22 mouse cellular contexts compared by ENCODE assay signal in genomic region chrX:162063164-162063563, GRCm38 (mm10).
DNase-seq lines count a peak whose midpoint lies in the region; ATAC-seq and TF ChIP-seq lines count a peak whose summit lies in the region.
"Had no signal": no experiment of that assay in that cellular context is flagged by ENCODE, and none has a peak within 500 bp of the region (broad histone marks: within the 10 kb centered on the region; RNA-seq: fewer than 3 reads in every experiment).

No protein-coding gene starts in this region.

- peak; percentile 43; the same call in 1 of the 2 replicates for ATAC-seq in forebrain, embryonic 13.5 days
- no peak for ATAC-seq in forebrain, postnatal 0 days
- ATAC-seq in kidney, postnatal 0 days (replicated peaks; ENCODE audit: low FRiP score, low read depth) = no peak
- ATAC-seq: intestine, postnatal 0 days had no signal

- no peak for TF ChIP-seq CTCF in forebrain, postnatal 0 days (IDR thresholded peaks at IDR 0.05; ENCODE audit: low read depth)
- TF ChIP-seq CTCF in kidney, postnatal 0 days (IDR thresholded peaks at IDR 0.05; ENCODE audit: low read depth) = no peak
- no peak for TF ChIP-seq CTCF in CH12.LX (conservative IDR thresholded peaks at IDR 0.05 in 1 of 2, IDR thresholded peaks at IDR 0.05 in 1 of 2; ENCODE audit: low read depth in 2 of 2, low read length in 2 of 2)

- H3K4me1 ChIP-seq in forebrain, embryonic 13.5 days = no peaks in the 10 kb centered on the region
- H3K4me1 ChIP-seq in forebrain, postnatal 0 days (ENCODE audit: insufficient read depth) = no peaks in the 10 kb centered on the region
- H3K4me1 ChIP-seq in kidney, postnatal 0 days (replicated peaks; ENCODE audit: insufficient read depth, low read length) = no peaks in the 10 kb centered on the region
- peaks cover 0 to 9% of the 10 kb centered on the region in 2 experiments; a peak in 1 of 4 replicates for H3K4me1 ChIP-seq in CH12.LX (ENCODE audit: control insufficient read depth in 1 of 2, insufficient read depth in 2 of 2)
- H3K4me1 ChIP-seq: forebrain, embryonic 10.5 days; hindbrain, embryonic 12.5 days; hindbrain, embryonic 15.5 days had no signal

- H3K9me3 ChIP-seq in forebrain, embryonic 13.5 days (replicated peaks) = no peaks in the 10 kb centered on the region
- H3K9me3 ChIP-seq in forebrain, postnatal 0 days (ENCODE audit: low read length) = no peaks in the 10 kb centered on the region
- no peaks in the 10 kb centered on the region for H3K9me3 ChIP-seq in kidney, postnatal 0 days (replicated peaks; ENCODE audit: low read length)
- H3K9me3 ChIP-seq in CH12.LX (replicated peaks; ENCODE audit: low read length) = no peaks in the 10 kb centered on the region
- H3K9me3 ChIP-seq: forebrain, embryonic 10.5 days; G1E; hindbrain, embryonic 12.5 days; hindbrain, embryonic 15.5 days had no signal

- no peak for TF ChIP-seq EP300 in CH12.LX (IDR thresholded peaks at IDR 0.05; ENCODE audit: low read length)

- 53% methylated on average over 2 of the region's 2 CpGs for WGBS in forebrain, embryonic 13.5 days
- WGBS in forebrain, postnatal 0 days = 35% methylated on average over 2 of the region's 2 CpGs
- WGBS in kidney, postnatal 0 days = 60% methylated on average over 2 of the region's 2 CpGs

- TF ChIP-seq RAD21 in CH12.LX (IDR thresholded peaks at IDR 0.05; ENCODE audit: low read depth, low read length) = no peak

- DNase-seq in forebrain, postnatal 0 days = no peak
- DNase-seq in kidney, postnatal 0 days (ENCODE audit: low spot score) = peak; percentile 11
- DNase-seq in kidney, postnatal 14 days = no peak
- peak; percentile 12 for DNase-seq in CH12.LX (ENCODE audit: extremely low read depth)
- DNase-seq in thymus, postnatal 14 days = no peak
- DNase-seq: adrenal gland, adult 2 months; adrenal gland, postnatal 14 days; cerebellum, adult 11-12 months; cerebellum, adult 8-10 months; cerebellum, postnatal 10 days; cerebellum, postnatal 36 days; embryo, embryonic 11 days; gastrocnemius, adult 2 months; gastrocnemius, postnatal 14 days; heart, adult 11 months had no signal

- H3K27ac ChIP-seq in forebrain, embryonic 13.5 days = no peak overlapping the region
- H3K27ac ChIP-seq in forebrain, postnatal 0 days (ENCODE audit: low read depth, low read length) = no peak overlapping the region
- no peak overlapping the region for H3K27ac ChIP-seq in kidney, postnatal 0 days
- no peak overlapping the region for H3K27ac ChIP-seq in CH12.LX (ENCODE audit: insufficient read depth, low read depth)
- H3K27ac ChIP-seq: forebrain, embryonic 10.5 days; gastrocnemius, adult 2 months; hindbrain, embryonic 12.5 days; hindbrain, embryonic 15.5 days had no signal

- H3K27me3 ChIP-seq in forebrain, embryonic 13.5 days = peaks cover 3% of the 10 kb centered on the region; the same call in 1 of the 2 replicates
- H3K27me3 ChIP-seq in forebrain, postnatal 0 days (ENCODE audit: insufficient read depth, low read length) = no peaks in the 10 kb centered on the region
- no peaks in the 10 kb centered on the region for H3K27me3 ChIP-seq in kidney, postnatal 0 days (ENCODE audit: insufficient read depth, low read length)
- no peaks in the 10 kb centered on the region for H3K27me3 ChIP-seq in CH12.LX (replicated peaks)

- H3K36me3 ChIP-seq in forebrain, embryonic 13.5 days (ENCODE audit: poor library complexity, severe bottlenecking) = no peaks in the 10 kb centered on the region
- H3K36me3 ChIP-seq in forebrain, postnatal 0 days (ENCODE audit: insufficient read depth) = no peaks in the 10 kb centered on the region
- no peaks in the 10 kb centered on the region for H3K36me3 ChIP-seq in kidney, postnatal 0 days (ENCODE audit: insufficient read depth, low read length)
- no peaks in the 10 kb centered on the region for H3K36me3 ChIP-seq in CH12.LX (replicated peaks in 1 of 2; ENCODE audit: control insufficient read depth in 1 of 2, insufficient read depth in 1 of 2, low read length in 1 of 2)
- H3K36me3 ChIP-seq: forebrain, embryonic 10.5 days; G1E; hindbrain, embryonic 12.5 days; hindbrain, embryonic 15.5 days had no signal

- no peak overlapping the region for H3K4me3 ChIP-seq in forebrain, embryonic 13.5 days
- H3K4me3 ChIP-seq in forebrain, postnatal 0 days (ENCODE audit: low read depth, low read length) = no peak overlapping the region
- no peak overlapping the region for H3K4me3 ChIP-seq in kidney, postnatal 0 days (replicated peaks; ENCODE audit: low read depth, low read length)
- no peak overlapping the region for H3K4me3 ChIP-seq in CH12.LX (replicated peaks in 1 of 3; ENCODE audit: low read depth in 2 of 3, low read length in 2 of 3, poor library complexity in 1 of 3)
- H3K4me3 ChIP-seq: forebrain, embryonic 10.5 days; gastrocnemius, adult 2 months; hindbrain, embryonic 12.5 days; hindbrain, embryonic 15.5 days had no signal

- H3K79me2 ChIP-seq in CH12.LX (replicated peaks; ENCODE audit: control insufficient read depth, extremely low read depth, insufficient read depth, poor library complexity, severe bottlenecking) = no peaks in the 10 kb centered on the region

- in situ Hi-C loops in CH12.LX (cut with MboI; ENCODE audit: low pct_ligation_motif_present, low pct_unique_long_range_greater_than_20kb, low sequenced_read_pairs) = no loop called here

- no peak overlapping the region for H3K4me2 ChIP-seq in forebrain, embryonic 13.5 days
- no peak overlapping the region for H3K4me2 ChIP-seq in forebrain, postnatal 0 days (ENCODE audit: low read depth)
- H3K4me2 ChIP-seq in kidney, postnatal 0 days (ENCODE audit: low read length) = no peak overlapping the region
- H3K4me2 ChIP-seq in CH12.LX (ENCODE audit: insufficient read depth, low read depth, poor library complexity, severe bottlenecking) = no peak overlapping the region
- H3K4me2 ChIP-seq: heart, embryonic 11.5 days; hindbrain, embryonic 12.5 days; hindbrain, embryonic 15.5 days had no signal

- no peak for TF ChIP-seq POLR2A in CH12.LX (IDR thresholded peaks at IDR 0.05; ENCODE audit: low read depth, low read length)

- no peak overlapping the region for H3K9ac ChIP-seq in forebrain, embryonic 13.5 days
- H3K9ac ChIP-seq in forebrain, postnatal 0 days = no peak overlapping the region
- no peak overlapping the region for H3K9ac ChIP-seq in kidney, postnatal 0 days (ENCODE audit: low read depth, low read length)
- H3K9ac ChIP-seq in CH12.LX (ENCODE audit: insufficient read depth, low read depth) = no peak overlapping the region
- H3K9ac ChIP-seq: hindbrain, embryonic 12.5 days; hindbrain, embryonic 15.5 days had no signal

- dilution Hi-C loops in CH12.LX (cut with MboI; ENCODE audit: extremely low pct_ligation_motif_present, extremely low pct_unique_long_range_greater_than_20kb, low sequenced_read_pairs) = no loop called here

TF ChIP-seq in CH12.LX, 34 proteins besides CTCF, POLR2A, EP300 and RAD21:
- TF ChIP-seq ZC3H11A (IDR thresholded peaks at IDR 0.05; ENCODE audit: low read depth, low read length) = no peak

Comparison
In these comparisons a context has a peak if more than half of its experiments do, and no peak if none do; other contexts are left out.
1. DNase-seq: peak in kidney, postnatal 0 days (single experiment) and CH12.LX (single experiment); none in forebrain, postnatal 0 days (single experiment), kidney, postnatal 14 days (single experiment) and thymus, postnatal 14 days (single experiment).